Mouse (Mus musculus) embryonic stem cell, embryonic (primary cell): ENCODE measurements around the gene Tubg2.
"Not testable (repeated sequence)": the region's sequence is repeated elsewhere in the genome, so short reads cannot be mapped to it uniquely, and the experiment has no call there.

ENCODE experiments used
- CTCF ChIA-PET, 4 experiments: fragments of 300-600 bp in 2 of 4; fragments of 350-600 bp in 2 of 4; sonication (Branson Sonifier 250); formaldehyde crosslinking; loops; one replicate each; lab custom pipeline; 2022; ENCODE audit warnings: inconsistent platforms in 2 of 4; lab: Charles Lee
- POLR2A ChIA-PET, 4 experiments: fragments of 300-600 bp in 2 of 4; fragments of 350-600 bp in 2 of 4; sonication (Branson Sonifier 250); formaldehyde crosslinking; loops; one replicate each; lab custom pipeline; 2022; ENCODE audit warnings: antibody characterized with exemption in 4 of 4, inconsistent platforms in 1 of 4; lab: Charles Lee

Gene Tubg2

GRCm38 (mm10) chr11:101155728-101156371 lies at the start of gene Tubg2:
Gene Tubg2 (plus strand): TSS chr11:101155907.
- ChIA-PET CTCF (interaction anchor here (0.5 to 2.4 kb wide), 16 partner anchors 12 to 1721 kb away, joined by 3 to 10 read pairs (median 3); partner anchors contain the start of gene Rpl27 (in 1 of the 4)), POLR2A (interaction anchor here in 3 of 4 experiments (0.7 to 2.9 kb wide), 12 partner anchors 8 to 36 kb away, joined by 3 to 11 read pairs (median 4); partner anchors contain the start of genes Plekhh3 (in 2 of the 3), Retreg3 (in 2 of the 3), Tubg1 (in 2 of the 3) and Cntnap1 (in 1 of the 3))

- POLR2A ChIA-PET = interaction anchor here in 2 of 4 experiments (0.6 to 4.0 kb wide), 7 partner anchors 10 to 443 kb away, joined by 3 to 14 read pairs (median 3); partner anchors contain the start of genes Retreg3 (in 2 of the 2), Tubg1 (in 2 of the 2) and Wnk4 (in 1 of the 2)
- CTCF ChIA-PET = interaction anchor here in 2 of 4 experiments (0.7 to 1.2 kb wide), 3 partner anchors 50 to 476 kb away, joined by 3 to 7 read pairs (median 3); no protein-coding TSS in a partner anchor
These were observed 46.4 kb upstream of the Tubg2 start for GRCm38 (mm10) chr11:101109351-101109750.

GRCm38 (mm10) chr11:101110708-101111107 lies 45.0 kb upstream of the Tubg2 start:
- CTCF ChIA-PET = interaction anchor here in 1 of 4 experiments (0.6 kb wide), 1 partner anchor 65 kb away, joined by 3 read pairs; no protein-coding TSS in a partner anchor
- POLR2A ChIA-PET = interaction anchor here in 2 of 4 experiments (0.7 to 0.8 kb wide), 2 partner anchors 9 to 25 kb away, joined by 3 read pairs; partner anchors contain the start of genes Retreg3 (in 1 of the 2) and Tubg1 (in 1 of the 2)

DNA sequence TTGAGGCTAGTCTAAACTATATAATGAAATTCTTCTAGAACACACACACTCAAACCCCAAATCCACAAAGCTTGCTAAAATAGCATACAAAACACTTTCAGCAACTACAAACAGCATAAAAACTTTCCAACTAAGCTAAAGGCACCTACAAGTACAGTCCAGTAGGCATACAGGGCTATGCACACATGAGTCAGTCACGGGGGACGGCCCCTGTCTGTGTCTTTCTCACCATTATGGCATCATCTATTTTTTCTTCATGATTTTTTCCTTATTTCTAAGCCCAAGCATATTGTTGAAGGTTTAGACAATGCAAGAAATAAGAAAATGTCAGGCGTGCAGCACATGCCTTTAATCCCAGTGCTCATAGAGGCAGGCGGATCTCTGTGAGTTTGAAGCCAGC lies 44.5 kb upstream of the Tubg2 start:
- ChIA-PET CTCF (no interaction called here), POLR2A (interaction anchor here in 2 of 4 experiments (0.7 to 0.8 kb wide), 2 partner anchors 9 to 26 kb away, joined by 3 read pairs; partner anchors contain the start of genes Retreg3 (in 1 of the 2) and Tubg1 (in 1 of the 2))

DNA sequence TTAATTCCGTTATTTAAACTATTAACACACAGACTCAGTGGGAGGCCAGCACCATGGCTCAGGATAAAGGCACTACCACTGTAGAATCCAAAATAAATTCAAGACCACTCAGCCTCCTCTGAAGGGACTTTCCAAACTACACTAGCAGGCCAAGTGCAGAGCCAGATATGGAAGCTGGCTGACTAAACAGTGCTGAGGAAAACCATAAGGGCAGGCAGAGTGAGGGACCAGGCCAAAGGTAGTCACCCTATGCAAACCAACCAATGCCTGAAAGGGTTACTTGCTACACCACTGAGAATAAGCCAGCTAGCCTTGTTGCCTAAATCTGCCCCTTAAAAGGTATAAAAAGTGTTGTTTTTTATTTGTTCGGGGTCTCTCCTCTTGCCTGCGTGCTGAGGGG lies 43.5 kb upstream of the Tubg2 start:
- CTCF ChIA-PET = no interaction called here
- POLR2A ChIA-PET = no interaction called here

- CTCF ChIA-PET = interaction anchor here in 1 of 4 experiments (0.5 to 1.5 kb wide), 4 partner anchors 16 to 133 kb away, joined by 3 to 5 read pairs (median 3); partner anchors contain the start of gene Psmc3ip
- POLR2A ChIA-PET = interaction anchor here in 2 of 4 experiments (1.0 to 2.7 kb wide), 3 partner anchors 20 to 56 kb away, joined by 3 to 9 read pairs (median 3); partner anchors contain the start of genes Coasy (in 1 of the 2) and Psmc3ip (in 1 of the 2)
These were observed 40.1 kb upstream of the Tubg2 start for GRCm38 (mm10) chr11:101115564-101115963.

DNA sequence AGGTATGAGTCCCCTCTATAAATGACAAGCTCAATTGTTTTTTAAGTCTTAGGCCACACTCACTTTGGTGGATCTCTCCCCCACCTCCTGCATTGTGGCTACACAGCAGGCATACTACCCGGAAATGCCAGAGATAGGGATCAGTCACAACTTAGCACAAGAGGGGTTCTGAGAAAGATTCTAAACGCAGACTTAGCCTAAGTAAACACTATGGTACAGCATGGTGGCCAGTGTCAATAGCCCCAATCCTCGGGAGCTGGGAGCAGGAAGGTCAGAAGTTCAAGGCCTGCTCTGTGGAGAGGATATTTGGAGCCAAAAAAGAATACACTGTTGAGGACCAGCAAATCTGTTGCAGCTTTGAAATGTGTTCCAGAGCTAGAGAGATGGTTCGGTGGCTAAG lies 37.6 kb upstream of the Tubg2 start:
- ChIA-PET POLR2A (interaction anchor here in 2 of 4 experiments (0.7 to 3.5 kb wide), 9 partner anchors 15 to 1067 kb away, joined by 3 to 22 read pairs (median 4); partner anchors contain the start of genes Mlx (in 2 of the 2), Psmc3ip (in 2 of the 2) and Lsm12 (in 1 of the 2)), CTCF (interaction anchor here in 2 of 4 experiments (0.5 to 1.4 kb wide), 5 partner anchors 9 to 183 kb away, joined by 3 to 11 read pairs (median 3); no protein-coding TSS in a partner anchor)

DNA sequence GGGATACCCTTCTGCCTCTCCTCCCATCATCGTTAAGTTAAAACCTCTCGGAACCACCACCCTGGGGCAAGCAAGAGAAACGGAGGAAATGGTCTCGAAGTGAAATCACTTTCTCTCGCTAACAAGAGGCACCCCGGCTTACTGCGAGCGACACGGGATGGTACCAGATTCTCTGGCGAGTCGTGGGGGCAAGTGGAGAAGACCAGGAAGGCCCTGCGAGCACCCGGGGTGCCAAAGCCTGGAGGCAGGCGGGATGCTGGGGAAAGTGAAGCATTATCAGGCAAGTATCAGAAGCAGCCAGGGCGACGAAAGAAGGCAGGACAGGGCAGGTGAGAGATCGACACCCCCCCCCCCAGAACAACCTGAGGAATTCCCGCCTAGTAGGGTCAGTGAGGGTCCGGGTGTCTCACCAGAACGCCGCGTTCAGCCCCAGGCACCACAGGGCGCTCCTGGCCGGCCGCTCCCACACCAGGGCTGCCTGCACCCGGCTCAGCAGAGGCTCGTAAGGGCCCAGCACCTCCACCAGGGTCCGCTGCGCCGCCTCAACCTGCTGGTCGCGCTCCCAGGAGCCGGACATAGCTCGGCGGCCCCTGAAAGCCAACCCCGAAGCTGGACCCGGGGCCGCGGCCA lies 36.5 kb upstream of the Tubg2 start:
- POLR2A ChIA-PET = interaction anchor here (0.6 to 3.5 kb wide), 75 partner anchors 8 to 1757 kb away, joined by 3 to 23 read pairs (median 4); partner anchors contain the start of genes Cntd1 (in 2 of the 4), Cntnap1 (in 2 of the 4), Coa3 (in 2 of the 4) and Mlx (in 2 of the 4)
- CTCF ChIA-PET = interaction anchor here in 3 of 4 experiments (0.5 to 1.8 kb wide), 17 partner anchors 8 to 792 kb away, joined by 3 to 13 read pairs (median 4); partner anchors contain the start of genes Psmc3ip (in 2 of the 3), Becn1 (in 1 of the 3), Ccr10 (in 1 of the 3) and Cntd1 (in 1 of the 3)

DNA sequence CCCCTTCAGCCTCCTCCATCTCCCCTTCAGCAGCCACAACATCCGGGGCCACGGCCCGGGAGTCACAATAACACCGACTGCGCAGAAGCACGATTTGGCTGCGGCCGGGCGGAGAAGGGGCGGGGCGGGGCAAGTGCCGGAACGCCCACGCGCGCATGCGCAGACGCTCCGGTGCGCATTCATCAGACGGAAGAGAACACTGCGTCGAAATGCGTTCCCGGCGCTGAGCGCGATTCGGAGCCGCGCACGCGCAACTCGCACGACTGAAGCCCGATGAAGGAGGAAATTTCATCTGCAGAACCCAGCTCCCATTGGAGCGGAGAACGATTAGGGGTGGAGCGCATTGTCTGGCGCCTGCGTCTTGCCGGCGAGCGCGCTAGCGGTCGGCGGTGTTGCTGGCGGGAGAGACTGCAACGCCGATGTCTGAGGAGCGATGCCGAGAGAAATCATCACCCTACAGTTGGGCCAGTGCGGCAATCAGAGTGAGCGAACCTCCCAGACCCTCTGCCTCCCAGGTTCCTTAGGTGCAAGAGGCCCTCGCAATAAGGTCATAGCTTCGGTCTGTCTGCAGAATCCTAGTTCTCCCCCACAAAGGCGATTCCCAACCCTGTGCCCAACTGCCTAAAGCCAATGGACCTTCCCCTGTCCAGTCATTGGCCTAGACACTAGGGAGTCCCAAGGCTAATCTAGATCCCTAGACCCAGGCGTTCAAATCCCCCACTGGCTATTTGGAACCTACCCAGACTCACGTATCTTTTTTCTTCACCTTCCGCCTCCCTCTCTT lies 35.8 kb upstream of the Tubg2 start, which contains the start of the genes Retreg3 and Tubg1:
Gene Retreg3 (minus strand): TSS at position 133 of the 784 bp plus-strand sequence.
Gene Tubg1 (plus strand): TSS at position 178 of the 784 bp plus-strand sequence.
- CTCF ChIA-PET = interaction anchor here in 3 of 4 experiments (0.5 to 1.8 kb wide), 18 partner anchors 12 to 791 kb away, joined by 3 to 13 read pairs (median 4); partner anchors contain the start of genes Psmc3ip (in 2 of the 3), Becn1 (in 1 of the 3), Ccr10 (in 1 of the 3) and Cntd1 (in 1 of the 3)
- POLR2A ChIA-PET = interaction anchor here (0.5 to 3.5 kb wide), 73 partner anchors 9 to 1757 kb away, joined by 3 to 23 read pairs (median 4); partner anchors contain the start of genes Cntd1 (in 2 of the 4), Cntnap1 (in 2 of the 4), Coa3 (in 2 of the 4) and Mlx (in 2 of the 4)

GRCm38 (mm10) chr11:101120545-101121188 lies 35.0 kb upstream of the Tubg2 start:
- CTCF ChIA-PET = interaction anchor here in 3 of 4 experiments (0.6 to 1.8 kb wide), 16 partner anchors 11 to 181 kb away, joined by 3 to 13 read pairs (median 5); partner anchors contain the start of genes Psmc3ip (in 2 of the 3), Becn1 (in 1 of the 3), Ccr10 (in 1 of the 3) and Cntd1 (in 1 of the 3)
- POLR2A ChIA-PET = interaction anchor here (0.5 to 3.5 kb wide), 64 partner anchors 8 to 801 kb away, joined by 3 to 23 read pairs (median 4); partner anchors contain the start of genes Cntd1 (in 2 of the 4), Cntnap1 (in 2 of the 4), Coa3 (in 2 of the 4) and Mlx (in 2 of the 4)

- ChIA-PET CTCF (interaction anchor here in 2 of 4 experiments (1.5 to 1.9 kb wide), 2 partner anchors 52 to 56 kb away, joined by 5 to 6 read pairs; no protein-coding TSS in a partner anchor), POLR2A (interaction anchor here in 1 of 4 experiments (1.2 to 1.4 kb wide), 2 partner anchors 24 to 36 kb away, joined by 3 to 4 read pairs; no protein-coding TSS in a partner anchor)
These were observed 31.2 kb upstream of the Tubg2 start for GRCm38 (mm10) chr11:101124494-101124893.

GRCm38 (mm10) chr11:101125008-101125407 lies 30.7 kb upstream of the Tubg2 start:
- POLR2A ChIA-PET = not testable (repeated sequence)
- CTCF ChIA-PET = interaction anchor here in 1 of 4 experiments (1.9 kb wide), 1 partner anchor 52 kb away, joined by 5 read pairs; no protein-coding TSS in a partner anchor

DNA sequence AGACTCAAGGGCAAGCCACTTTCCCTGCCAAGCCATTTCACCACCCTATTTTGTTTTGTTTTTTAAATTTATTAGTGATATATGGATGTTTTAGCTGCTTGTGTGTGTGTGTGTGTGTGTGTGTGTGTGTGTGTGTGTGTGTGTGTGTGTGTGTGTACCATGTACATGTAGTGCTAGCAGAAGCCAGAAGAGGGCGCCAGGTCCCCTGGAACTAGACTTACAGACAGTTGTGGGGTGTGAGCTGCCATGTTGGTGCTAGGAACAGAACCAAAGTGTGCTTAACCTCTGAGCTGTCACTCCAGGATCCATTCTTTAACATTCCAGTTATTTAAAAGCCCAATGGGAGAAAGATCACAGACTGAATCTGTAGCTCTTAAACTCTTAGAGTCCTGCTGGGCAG lies 28.6 kb upstream of the Tubg2 start:
- CTCF ChIA-PET = interaction anchor here (0.6 to 1.9 kb wide), 30 partner anchors 8 to 1196 kb away, joined by 3 to 17 read pairs (median 3); partner anchors contain the start of genes Becn1 (in 1 of the 4) and Psmc3ip (in 1 of the 4)
- POLR2A ChIA-PET = interaction anchor here (0.6 to 1.5 kb wide), 7 partner anchors 10 to 425 kb away, joined by 3 to 8 read pairs (median 3); partner anchors contain the start of genes Brca1 (in 1 of the 4), Cntd1 (in 1 of the 4), Coa3 (in 1 of the 4) and Nbr1 (in 1 of the 4)

GRCm38 (mm10) chr11:101128996-101129577 lies 26.6 kb upstream of the Tubg2 start:
- ChIA-PET CTCF (interaction anchor here (0.6 to 1.3 kb wide), 9 partner anchors 14 to 311 kb away, joined by 3 to 8 read pairs (median 4); partner anchors contain the start of gene Becn1 (in 1 of the 4)), POLR2A (interaction anchor here in 3 of 4 experiments (0.6 to 1.6 kb wide), 4 partner anchors 9 to 119 kb away, joined by 4 to 12 read pairs (median 6); partner anchors contain the start of genes Retreg3 (in 1 of the 3) and Tubg1 (in 1 of the 3))
